Mouse (Mus musculus) right cerebral cortex, postnatal 10 days (tissue): ENCODE results near the gene Aaed1.
"Not testable (repeated sequence)": the region's sequence is repeated elsewhere in the genome, so short reads cannot be mapped to it uniquely, and the experiment has no call there.

Source experiments
- DNase-seq, 2 experiments: peaks; one replicate each; pipeline ENCODE4 v3.0.0; 2021; ENCODE audit warnings: low spot score in 2 of 2

The Aaed1 gene

DNA sequence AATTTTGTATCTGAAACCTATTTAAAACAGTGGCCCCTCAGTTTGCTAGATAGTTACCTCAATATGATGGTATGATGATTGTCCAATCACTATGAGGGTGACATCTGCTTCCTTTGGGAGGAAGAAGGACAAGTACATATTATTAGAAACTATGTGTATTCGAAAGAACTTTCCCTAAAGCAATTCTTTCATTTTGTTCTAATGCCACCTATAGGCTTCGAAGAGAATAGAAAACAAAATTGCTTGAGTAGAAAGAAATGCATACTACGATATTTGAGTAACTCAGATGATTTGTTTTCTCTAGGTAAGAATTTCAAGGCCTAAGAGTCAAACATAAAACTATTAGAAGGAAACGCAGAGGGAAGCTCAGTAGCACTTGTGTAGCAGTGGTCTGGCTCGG lies 3.5 kb downstream of the Aaed1 start:
- no peak for DNase-seq

DNA sequence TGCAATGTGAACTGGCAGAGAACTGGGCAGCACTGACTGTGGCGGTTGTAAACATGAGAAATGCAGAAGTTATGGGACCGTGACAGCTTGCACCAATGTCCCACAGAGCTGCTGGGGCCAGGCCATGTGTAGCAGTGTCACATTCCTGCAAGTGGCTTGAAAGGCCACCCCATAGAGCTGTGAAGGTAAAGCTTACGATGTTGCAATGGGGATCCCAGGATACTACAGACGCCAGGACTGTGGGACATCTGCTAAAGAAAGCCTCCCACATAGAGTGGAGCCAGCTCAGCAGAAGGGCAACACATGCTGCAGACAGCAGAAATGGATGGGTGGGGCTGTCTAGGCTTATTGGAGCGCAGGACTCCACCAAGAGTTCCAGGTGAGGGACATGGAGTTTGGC lies 5.0 kb downstream of the Aaed1 start:
- peak; percentile 36 to 43 for DNase-seq

DNA sequence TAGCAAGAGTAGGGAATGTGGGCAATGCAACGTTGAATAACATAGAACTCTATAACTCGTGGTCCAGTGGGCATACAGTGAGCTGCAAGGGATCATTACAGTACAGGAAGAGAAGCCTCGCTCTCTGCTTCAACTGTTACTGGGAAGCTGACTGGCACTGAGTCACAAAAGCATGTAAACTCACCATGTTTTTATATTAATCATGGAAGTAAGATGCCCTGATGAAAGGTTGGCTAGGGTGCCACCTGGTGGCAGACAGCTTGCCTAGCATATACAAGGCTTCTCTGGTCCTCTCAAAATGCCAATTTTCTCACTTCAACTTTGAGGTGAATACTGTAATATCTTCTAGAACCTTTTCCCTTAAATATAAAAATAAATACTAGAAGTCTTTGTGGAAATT lies 6.4 kb downstream of the Aaed1 start:
- peak; percentile 49 to 74 for DNase-seq

DNA sequence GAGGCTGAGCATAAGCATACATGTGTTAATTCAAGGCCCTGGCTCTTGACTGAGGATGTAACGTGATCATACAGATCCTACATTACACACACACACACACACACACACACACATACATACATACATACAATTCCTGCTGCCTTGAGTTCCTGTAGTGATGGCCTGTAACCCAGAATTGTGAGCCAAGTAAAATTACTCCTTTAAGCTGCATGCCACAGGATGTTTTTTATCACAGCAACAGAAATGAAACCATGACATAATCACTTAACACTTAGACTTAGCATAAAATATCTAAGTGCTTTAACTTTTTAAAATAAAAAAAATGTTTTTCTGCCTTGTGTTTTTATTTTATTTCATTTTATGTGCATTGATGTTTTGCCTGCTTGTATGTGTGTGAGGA lies 13.4 kb downstream of the Aaed1 start:
- DNase-seq: no peak

DNA sequence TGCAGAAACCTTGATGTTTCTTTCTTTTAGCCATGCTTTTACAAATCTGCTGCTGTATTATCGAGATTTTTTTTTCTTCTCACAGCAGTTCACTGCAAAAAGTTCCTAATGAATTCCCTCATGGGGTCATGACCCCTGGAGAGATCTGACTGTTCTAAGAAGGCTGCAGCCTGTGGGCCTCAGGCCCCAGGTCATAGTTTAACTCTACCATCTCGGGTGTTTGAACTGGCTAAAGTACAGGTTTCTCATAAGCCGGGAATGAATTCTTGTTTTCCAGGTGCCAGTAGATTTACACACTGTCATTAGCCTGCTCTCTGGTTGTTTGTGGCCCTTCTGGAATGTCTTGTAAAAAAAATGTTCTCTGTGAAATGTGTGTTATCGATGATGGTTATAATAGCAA lies 25.7 kb downstream of the Aaed1 start:
- no peak for DNase-seq

DNA sequence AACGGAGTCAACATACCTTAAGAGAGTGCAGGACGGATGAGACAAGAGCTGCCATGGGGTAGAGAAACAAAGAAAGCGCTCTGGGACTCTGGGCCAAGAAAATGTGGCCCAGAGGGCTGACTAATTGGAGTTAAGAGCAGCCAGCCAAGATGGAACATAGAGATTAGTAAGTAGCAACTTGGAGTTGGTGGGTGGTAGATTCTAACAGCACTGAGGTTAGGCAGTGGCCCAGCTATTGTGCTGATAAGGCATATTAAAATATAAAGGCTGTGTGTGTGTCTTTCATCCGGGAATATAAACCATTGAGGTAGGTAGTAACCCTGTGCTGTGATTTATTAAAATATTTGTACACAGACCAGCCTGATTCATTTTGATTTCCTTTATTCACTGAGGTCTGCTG lies 26.2 kb downstream of the Aaed1 start:
- no peak for DNase-seq

DNA sequence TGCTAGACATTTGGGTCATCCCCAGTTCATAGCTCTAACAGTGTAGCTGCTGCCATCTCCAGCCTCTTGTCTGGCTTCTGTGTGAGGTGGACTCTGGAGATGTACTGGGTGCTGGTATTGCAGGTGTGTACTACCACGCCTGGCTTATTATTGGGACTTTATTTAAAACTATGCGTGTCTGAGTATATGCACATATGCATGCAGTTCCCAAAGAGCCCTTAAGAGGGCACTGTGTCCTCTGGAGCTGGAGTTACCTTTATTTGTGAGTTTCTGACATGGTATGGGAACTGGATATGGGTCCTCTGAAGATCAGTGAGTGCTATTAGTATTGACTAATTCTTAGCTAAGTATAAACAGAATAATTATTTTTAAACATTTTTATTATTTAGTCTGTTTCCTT lies 27.8 kb downstream of the Aaed1 start:
- no peak for DNase-seq

- no peak for DNase-seq
These were observed 31.6 kb downstream of the Aaed1 start for GRCm38 (mm10) chr13:64280940-64281339.

- no peak for DNase-seq
These were observed 36.8 kb downstream of the Aaed1 start for GRCm38 (mm10) chr13:64275754-64276127.

GRCm38 (mm10) chr13:64274879-64275753 lies 37.4 kb downstream of the Aaed1 start, which contains the start of gene Cdc14b:
TSS of gene Cdc14b (minus strand) at chr13:64275290.
- DNase-seq: peak; percentile 84 to 85

DNA sequence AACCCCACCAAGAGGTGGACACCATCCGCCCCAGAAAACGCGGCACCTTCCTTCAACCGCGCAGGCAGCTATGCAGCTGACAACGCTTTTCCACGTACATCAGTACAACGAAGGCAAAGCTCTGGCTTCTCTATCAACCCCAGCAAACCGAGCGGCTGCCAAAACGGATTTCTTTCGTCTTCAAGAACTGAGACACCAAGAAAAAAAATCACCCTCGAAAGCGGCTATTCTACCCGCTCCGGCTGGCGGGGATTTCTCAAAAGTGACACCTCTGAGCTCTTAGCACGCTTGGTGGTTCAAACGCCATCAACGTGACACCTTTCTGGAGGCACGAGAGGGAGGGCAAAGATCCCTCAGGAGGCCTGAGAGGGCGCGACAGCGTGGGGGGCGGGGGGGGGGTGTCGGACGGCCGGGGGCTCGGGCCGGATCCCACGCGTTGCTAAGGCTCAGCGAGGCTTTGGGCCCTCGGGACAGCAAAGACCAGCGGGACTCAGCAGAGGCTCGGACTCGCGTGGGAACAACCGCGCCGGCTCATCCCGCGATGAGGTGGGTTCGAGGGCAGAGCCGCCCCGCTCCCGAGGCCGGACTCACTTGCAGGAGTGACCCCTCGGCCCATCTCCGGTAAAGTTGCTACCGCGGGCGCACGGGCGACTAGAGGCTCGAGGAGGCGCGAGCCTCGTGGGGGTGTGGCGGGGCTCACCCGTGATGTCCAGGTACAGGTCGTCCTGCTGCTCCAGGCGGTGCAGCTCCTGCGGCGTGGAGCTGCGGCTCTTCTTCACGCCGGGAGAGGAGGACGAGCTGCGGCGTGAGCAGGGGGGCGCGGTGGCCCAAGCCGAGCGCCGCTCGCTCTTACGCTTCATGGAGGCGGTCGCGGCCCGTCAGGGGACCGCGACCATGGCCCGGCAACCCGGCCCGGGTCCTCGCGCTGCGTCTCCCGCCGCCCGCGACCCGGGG lies 38.3 kb downstream of the Aaed1 start:
- peak; percentile 36 to 48 for DNase-seq

GRCm38 (mm10) chr13:64273352-64273751 lies 39.2 kb downstream of the Aaed1 start:
- no peak for DNase-seq

GRCm38 (mm10) chr13:64268384-64268783 lies 44.1 kb downstream of the Aaed1 start:
- DNase-seq: no peak

- DNase-seq: no peak
These were observed 45.4 kb downstream of the Aaed1 start for GRCm38 (mm10) chr13:64267151-64267550.

DNA sequence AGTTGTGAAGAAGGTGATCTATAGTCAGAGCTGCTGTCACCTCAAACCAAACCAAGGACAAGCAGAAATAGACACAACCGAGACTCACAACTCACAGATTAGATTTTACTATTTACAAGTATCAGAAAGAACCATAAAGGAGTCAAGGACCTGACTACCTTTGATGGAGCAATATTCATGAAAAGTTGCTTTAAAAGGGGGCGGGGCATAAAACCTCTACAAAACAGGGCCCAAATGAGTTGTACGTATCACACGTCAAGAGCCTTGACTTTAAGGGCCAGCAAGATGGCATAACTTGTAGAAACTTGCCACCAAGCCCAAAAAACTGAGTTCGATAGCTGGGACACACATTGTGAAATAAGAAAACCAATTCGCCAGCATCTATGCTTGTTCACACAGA lies 47.9 kb downstream of the Aaed1 start:
- DNase-seq: no peak

- DNase-seq: peak; percentile 40 to 56
These were observed 52.6 kb downstream of the Aaed1 start for GRCm38 (mm10) chr13:64259903-64260302.

DNA sequence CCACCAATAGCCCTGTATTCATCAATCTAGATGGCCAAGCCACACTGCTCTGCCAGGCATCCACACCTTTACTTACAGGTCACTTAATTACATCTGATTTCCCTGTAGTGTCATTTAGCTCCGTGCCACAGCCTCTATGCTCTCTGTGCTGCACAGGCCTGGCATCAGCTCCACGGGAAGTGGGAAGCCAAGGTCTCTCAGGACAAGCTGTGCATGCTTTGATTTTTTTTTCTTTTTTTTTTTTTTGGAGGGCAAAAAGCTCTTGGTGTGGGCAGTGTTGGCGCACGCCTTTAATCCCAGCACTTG lies 54.0 kb downstream of the Aaed1 start:
- DNase-seq: no peak

GRCm38 (mm10) chr13:64257814-64258515 lies 54.5 kb downstream of the Aaed1 start:
- no peak for DNase-seq

GRCm38 (mm10) chr13:64257010-64257813 lies 55.3 kb downstream of the Aaed1 start:
- no peak for DNase-seq

- not testable (repeated sequence) for DNase-seq
These were observed 58.3 kb downstream of the Aaed1 start for GRCm38 (mm10) chr13:64254185-64254584.

GRCm38 (mm10) chr13:64253697-64254096 lies 58.8 kb downstream of the Aaed1 start:
- DNase-seq: no peak
